Mouse (Mus musculus) testis, adult 2 months (tissue): ENCODE measurements at regions not wholly inside any gene's neighbourhood (a gene's known extent, or its start where the extent isn't known, plus 50 kb on each side); places are given as distances from the start of the nearest gene placed in this dataset.

Source experiments
- CTCF ChIP-seq: fragments of 200-500 bp; IDR thresholded peaks from 2 replicates; pipeline ENCODE4 v1.5.1; 2012; ENCODE audit warnings: low read depth, mild to moderate bottlenecking, inconsistent platforms, low read length, moderate library complexity; ENCODE audit not compliant: control insufficient read depth, insufficient read depth, insufficient replicate concordance
- POLR2A ChIP-seq: fragments of 200-500 bp; IDR thresholded peaks from 2 replicates; pipeline ENCODE4 v1.6.1; 2012; ENCODE audit warnings: low read depth, mild to moderate bottlenecking, inconsistent platforms, low read length, moderate library complexity; ENCODE audit not compliant: control insufficient read depth

DNA sequence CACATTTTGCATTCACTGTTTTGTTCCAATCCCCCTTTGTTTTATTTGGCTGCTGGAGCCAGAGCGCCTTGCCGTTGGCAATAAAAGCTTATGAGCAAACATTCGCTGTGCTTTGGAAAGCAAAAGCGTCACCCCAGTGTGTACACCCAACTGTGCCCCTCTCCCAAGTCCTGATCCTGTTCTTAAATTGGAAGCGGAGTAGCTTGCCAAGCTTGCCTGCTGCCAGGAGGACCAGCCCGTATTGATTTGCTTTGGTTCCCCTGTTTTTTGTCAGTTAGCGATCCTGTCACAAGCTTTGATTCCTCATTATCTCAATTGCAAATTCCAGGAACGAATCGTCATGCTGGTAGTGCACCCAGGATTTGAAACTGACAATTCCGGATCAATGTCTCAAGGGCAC is 917.5 kb downstream of the Olfm4 start:
- no peak for TF ChIP-seq CTCF
- TF ChIP-seq POLR2A, result no peak
